Mouse (Mus musculus) neural tube, embryonic 12.5 days (tissue): ENCODE data around the gene Nek11. TPM values are rescaled to one million over a fixed set of nuclear protein-coding genes. Genes with fewer than 3 reads are reported as not detected.
A peak's percentile ranks its signal among the peaks of the same experiment; 100 is the strongest.

Experiments used
- ATAC-seq: fragments of 200-750 bp; cut with Nextera tagmentation; 2 replicates; pipeline ENCODE4 v1.8.0; 2017; ENCODE audit warnings: low read depth, mild to moderate bottlenecking, moderate TSS enrichment, moderate library complexity; ENCODE audit not compliant: low FRiP score
- H3K27ac ChIP-seq: fragments of 300-500 bp; sonication (generic); 2 replicates; pipeline ENCODE4 v1.5.1; 2016
- H3K27me3 ChIP-seq: fragments of 300-500 bp; sonication (generic); replicated peaks from 2 replicates; pipeline ENCODE4 v1.6.1; 2016; ENCODE audit warnings: mild to moderate bottlenecking
- H3K36me3 ChIP-seq: fragments of 300-500 bp; sonication (generic); 2 replicates; pipeline ENCODE4 v1.6.1; 2016; ENCODE audit warnings: mild to moderate bottlenecking
- H3K4me1 ChIP-seq: fragments of 300-500 bp; sonication (generic); 2 replicates; pipeline ENCODE4 v1.6.1; 2016
- H3K4me2 ChIP-seq: fragments of 300-500 bp; sonication (generic); replicated peaks from 2 replicates; pipeline ENCODE4 v1.6.1; 2016; ENCODE audit warnings: mild to moderate bottlenecking
- H3K4me3 ChIP-seq: fragments of 300-500 bp; sonication (generic); 2 replicates; pipeline ENCODE4 v1.5.1; 2016
- H3K9ac ChIP-seq: fragments of 300-500 bp; sonication (generic); 2 replicates; pipeline ENCODE4 v1.6.1; 2016; ENCODE audit warnings: mild to moderate bottlenecking
- H3K9me3 ChIP-seq: fragments of 300-500 bp; sonication (generic); 2 replicates; pipeline ENCODE4 v1.6.1; 2016; ENCODE audit warnings: mild to moderate bottlenecking
- WGBS: fragments of 180-500 bp; shearing (Covaris S2); methylation state at CpG from one replicate; pipeline ENCODE4 v1.1.7; 2016; 5-methylcytosine and 5-hydroxymethylcytosine counted together
- polyA plus RNA-seq: library from polyadenylated mRNA; unstranded; fragments of >200 nt; fragmentation: Nextera tagmentation; extraction: Ambion mirVana; gene quantifications from 2 replicates; pipeline ENCODE4 v1.2.1, GENCODE M21; 2016

Gene Nek11
- polyA plus RNA-seq, result 1.5 and 1.8 TPM in 2 replicates

DNA sequence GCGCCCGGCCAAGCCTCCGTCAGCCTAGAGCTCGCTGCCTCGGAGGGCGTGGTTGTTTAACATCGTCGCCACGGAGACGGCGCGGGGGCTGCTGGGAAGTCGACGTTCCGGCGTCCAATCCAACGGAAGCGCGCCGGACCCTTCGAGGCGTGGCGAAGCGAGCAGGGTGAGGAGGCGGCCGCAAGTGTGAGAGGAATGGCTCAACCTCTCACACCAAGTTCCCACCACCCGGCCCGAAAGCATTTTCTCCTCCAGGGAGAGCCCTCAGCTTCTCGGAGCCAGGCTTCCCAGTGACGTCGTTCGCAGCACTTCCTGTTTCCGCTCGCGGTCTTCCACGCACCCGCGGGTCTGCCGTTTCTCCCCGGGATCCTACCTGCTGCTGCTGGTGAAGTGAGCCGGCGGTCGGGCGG is at the start of gene Nek11, which contains the start of gene Aste1:
TSS of gene Nek11 (minus strand) at position 307 of the 410 bp plus-strand sequence.
TSS of gene Aste1 (plus strand) at position 175 of the 410 bp plus-strand sequence.
- Histone ChIP-seq H3K4me3 (peak within 1 kb of the TSS; percentile 65), H3K4me2 (peak within 1 kb of the TSS; percentile 64), H3K9ac (peak within 1 kb of the TSS; percentile 60), H3K27me3 (no peaks in the 10 kb centered on the region), H3K36me3 (peaks cover 6% of the 10 kb centered on the region), H3K27ac (peak within 1 kb of the TSS; percentile 62), H3K9me3 (no peaks in the 10 kb centered on the region), H3K4me1 (peaks cover 7% of the 10 kb centered on the region)
- ATAC-seq, result peak; percentile 95
- under 1% methylated on average over 44 of the region's 44 CpGs for WGBS

DNA sequence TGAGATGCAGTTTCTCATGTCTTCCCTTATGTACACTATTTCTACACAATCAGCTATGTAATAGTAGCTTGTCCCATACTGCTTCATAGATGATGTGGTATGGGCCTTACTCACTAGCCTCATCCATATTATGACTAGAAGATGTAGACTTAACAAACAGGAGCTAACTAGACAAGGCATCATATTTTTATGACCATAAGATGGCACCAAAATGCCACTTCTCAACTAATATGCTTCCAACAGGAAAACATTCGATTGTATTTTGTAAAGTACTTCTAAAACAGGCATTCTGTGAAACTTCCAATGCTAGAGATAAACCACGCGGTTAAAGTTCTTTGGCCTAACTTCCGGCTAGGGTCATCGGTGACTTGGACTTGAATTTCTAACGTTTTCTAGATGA is 13.2 kb upstream of the Nek11 start:
- Histone ChIP-seq H3K4me1 (no peaks in the 10 kb centered on the region), H3K27me3 (no peaks in the 10 kb centered on the region), H3K27ac (no peak overlapping the region), H3K36me3 (peaks cover 27% of the 10 kb centered on the region; the same call in 1 of the 2 replicates), H3K9me3 (no peaks in the 10 kb centered on the region), H3K4me2 (no peak overlapping the region), H3K9ac (no peak overlapping the region), H3K4me3 (no peak overlapping the region)
- 94% methylated on average over 6 of the region's 6 CpGs for WGBS
- no peak for ATAC-seq

DNA sequence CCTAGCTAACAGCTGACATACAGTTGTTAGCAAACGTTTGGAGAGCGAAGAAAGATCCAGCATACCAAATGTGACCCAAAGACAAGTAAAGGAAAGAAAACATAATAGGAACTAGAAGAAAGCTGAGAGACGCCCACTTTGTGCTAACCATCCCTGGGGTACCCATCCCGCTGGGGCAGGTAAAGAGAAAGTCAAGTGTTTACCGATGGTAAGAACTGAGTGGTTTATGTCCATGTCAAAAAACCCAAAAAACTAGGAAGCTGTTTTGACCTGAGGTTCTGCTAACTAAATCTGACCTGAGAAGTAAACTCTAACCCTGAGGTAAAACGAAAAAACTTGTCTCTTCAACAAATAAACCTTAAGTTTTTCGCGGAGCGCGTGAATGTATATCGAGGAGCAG is 604 bp downstream of the Nek11 start:
- H3K4me3 ChIP-seq, result peak overlapping the region; percentile 65
- ATAC-seq, result no peak

DNA sequence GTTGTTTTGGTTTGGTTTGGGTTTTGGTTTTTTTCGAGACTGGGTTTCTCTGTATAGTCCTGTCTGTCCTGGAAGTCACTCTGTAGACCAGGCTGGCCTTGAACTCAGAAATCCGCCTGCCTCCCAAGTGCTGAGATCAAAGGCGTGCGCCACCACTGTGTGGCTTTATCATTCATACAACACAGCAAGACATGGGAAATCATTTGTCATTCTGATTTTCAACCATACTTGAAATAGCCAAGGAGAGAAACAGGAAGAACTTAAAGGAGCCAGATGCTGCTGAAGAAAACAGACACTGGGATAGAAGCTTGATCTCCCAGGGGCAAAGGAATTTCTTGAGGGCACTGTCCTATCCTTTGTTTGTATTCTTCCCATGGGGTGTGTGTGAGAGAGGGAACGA is 4.7 kb downstream of the Nek11 start:
- no peaks in the 10 kb centered on the region for H3K27me3 ChIP-seq
- H3K27ac ChIP-seq, result no peak overlapping the region
- no peak overlapping the region for H3K4me3 ChIP-seq
- H3K4me1 ChIP-seq, result no peaks in the 10 kb centered on the region
- H3K9me3 ChIP-seq, result no peaks in the 10 kb centered on the region
- WGBS, result 68% methylated on average over 4 of the region's 5 CpGs
- ATAC-seq, result no peak
- no peaks in the 10 kb centered on the region for H3K36me3 ChIP-seq
- H3K9ac ChIP-seq, result no peak overlapping the region
- no peak overlapping the region for H3K4me2 ChIP-seq

More for the DNA sequence above, 604 bp downstream of the Nek11 start:
- H3K36me3 ChIP-seq, result peaks cover 6% of the 10 kb centered on the region
- H3K4me2 ChIP-seq, result peak overlapping the region; percentile 64
- peaks cover 7% of the 10 kb centered on the region for H3K4me1 ChIP-seq
- no peaks in the 10 kb centered on the region for H3K27me3 ChIP-seq
- no peaks in the 10 kb centered on the region for H3K9me3 ChIP-seq
- 15% methylated on average over 11 of the region's 11 CpGs for WGBS
- H3K27ac ChIP-seq, result no peak overlapping the region
- no peak overlapping the region; the same call in 1 of the 2 replicates for H3K9ac ChIP-seq

DNA sequence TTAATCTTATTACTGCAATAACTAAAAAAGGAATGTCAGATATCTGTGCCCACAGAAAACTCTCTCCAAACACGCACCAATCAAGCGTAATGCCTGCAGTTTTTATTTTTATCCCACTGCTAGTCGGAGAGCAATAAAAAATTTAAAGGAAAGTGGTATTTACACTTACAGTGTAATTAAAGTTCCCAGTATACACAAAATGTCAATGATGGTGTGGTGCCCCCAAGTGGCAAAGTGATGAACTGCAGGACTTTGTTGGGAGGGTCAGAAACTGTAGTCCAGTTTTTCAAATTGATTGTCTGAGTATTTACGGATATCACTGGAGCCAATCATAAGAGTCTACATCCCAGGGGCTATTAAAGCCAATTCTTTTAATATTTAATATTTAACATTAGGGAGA is 6.0 kb downstream of the Nek11 start:
- WGBS, result 15% methylated on average over 4 of the region's 4 CpGs
- ATAC-seq, result no peak

DNA sequence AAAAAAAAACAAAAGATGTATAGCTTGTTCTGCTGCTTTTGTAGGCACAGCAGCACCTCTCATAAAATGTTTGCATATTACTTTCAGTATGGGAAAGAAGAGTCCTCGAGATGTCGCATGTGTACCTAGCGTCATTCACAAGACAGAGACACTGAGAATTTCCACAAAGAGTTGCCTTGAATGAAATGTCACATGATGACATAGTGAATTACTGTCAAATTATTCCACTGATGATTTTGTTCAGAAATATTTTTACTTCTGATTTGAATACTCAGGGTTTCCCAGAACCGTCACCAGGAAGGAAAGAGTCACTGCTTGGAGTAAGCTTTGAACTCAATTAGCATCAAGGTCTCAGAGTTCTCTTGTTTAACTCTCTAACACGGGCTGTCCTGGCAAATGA is 7.9 kb downstream of the Nek11 start:
- Histone ChIP-seq H3K4me3 (no peak overlapping the region), H3K9ac (no peak overlapping the region), H3K36me3 (no peaks in the 10 kb centered on the region), H3K4me1 (no peaks in the 10 kb centered on the region), H3K4me2 (no peak overlapping the region), H3K9me3 (no peaks in the 10 kb centered on the region), H3K27me3 (no peaks in the 10 kb centered on the region), H3K27ac (no peak overlapping the region)
- 85% methylated on average over 5 of the region's 5 CpGs for WGBS
- ATAC-seq, result no peak

More for the DNA sequence above, 6.0 kb downstream of the Nek11 start:
- Histone ChIP-seq H3K4me3 (no peak overlapping the region), H3K9ac (no peak overlapping the region), H3K9me3 (no peaks in the 10 kb centered on the region), H3K4me1 (no peaks in the 10 kb centered on the region), H3K36me3 (no peaks in the 10 kb centered on the region), H3K27ac (no peak overlapping the region), H3K27me3 (no peaks in the 10 kb centered on the region), H3K4me2 (no peak overlapping the region)

DNA sequence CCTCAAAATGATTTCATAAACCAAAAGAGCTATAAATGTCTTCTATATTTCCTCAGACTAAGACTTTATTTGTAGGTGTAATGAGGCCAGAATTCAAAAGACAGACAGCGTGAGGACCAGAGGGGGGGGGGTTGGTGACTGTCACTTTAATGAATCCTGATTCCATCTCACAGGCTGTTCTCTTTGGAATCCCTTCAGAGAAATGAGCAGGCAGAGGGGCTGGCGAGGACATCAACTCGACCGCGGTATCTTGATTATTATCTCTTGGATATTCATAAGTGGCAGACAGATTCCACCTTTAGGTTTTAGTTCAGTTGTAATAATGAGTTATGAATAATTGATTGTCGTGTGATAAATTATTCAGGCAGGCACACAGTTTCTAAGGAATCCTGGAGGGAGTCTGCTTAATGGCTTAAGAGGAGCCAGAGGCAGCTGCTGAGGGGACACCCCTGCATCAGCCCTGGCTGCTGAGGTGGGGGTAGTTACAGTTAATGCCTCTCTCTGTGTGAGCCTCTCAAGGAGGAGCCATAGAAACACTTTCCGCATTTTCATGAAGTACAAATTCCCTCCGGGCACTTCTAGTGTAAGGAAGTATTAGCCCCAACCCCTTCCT is 15.7 kb downstream of the Nek11 start:
- Histone ChIP-seq H3K9ac (no peak overlapping the region), H3K4me2 (no peak overlapping the region), H3K4me3 (no peak overlapping the region), H3K36me3 (no peaks in the 10 kb centered on the region), H3K9me3 (no peaks in the 10 kb centered on the region), H3K27me3 (no peaks in the 10 kb centered on the region), H3K27ac (no peak overlapping the region), H3K4me1 (peaks cover 5% of the 10 kb centered on the region)
- peak; percentile 80 for ATAC-seq
- 69% methylated on average over 8 of the region's 8 CpGs for WGBS

DNA sequence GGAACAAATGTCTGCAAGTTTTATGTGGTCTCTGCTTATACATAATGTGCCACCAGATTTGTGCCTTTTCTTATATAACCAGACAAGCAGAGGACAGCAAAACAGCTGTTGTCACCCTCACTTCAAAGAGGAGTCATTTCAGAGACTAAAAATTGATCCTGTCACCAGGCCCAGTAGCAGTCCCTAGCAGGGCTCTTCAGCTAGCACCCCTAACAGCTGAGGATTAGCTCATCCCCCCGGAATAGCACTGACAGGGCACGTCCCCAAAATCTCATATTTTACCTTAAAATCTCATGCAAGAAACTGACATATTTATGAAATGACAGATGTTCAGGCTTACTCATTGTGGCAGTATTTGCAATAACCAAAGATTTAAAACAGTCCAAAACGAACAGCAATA is 17.7 kb downstream of the Nek11 start:
- H3K4me1 ChIP-seq, result peaks cover 5% of the 10 kb centered on the region
- H3K27ac ChIP-seq, result no peak overlapping the region
- no peak overlapping the region for H3K4me3 ChIP-seq
- no peak overlapping the region for H3K4me2 ChIP-seq
- no peaks in the 10 kb centered on the region for H3K9me3 ChIP-seq
- no peak for ATAC-seq
- H3K36me3 ChIP-seq, result no peaks in the 10 kb centered on the region
- no peak overlapping the region for H3K9ac ChIP-seq
- no peaks in the 10 kb centered on the region for H3K27me3 ChIP-seq
- 80% methylated on average over 3 of the region's 3 CpGs for WGBS

DNA sequence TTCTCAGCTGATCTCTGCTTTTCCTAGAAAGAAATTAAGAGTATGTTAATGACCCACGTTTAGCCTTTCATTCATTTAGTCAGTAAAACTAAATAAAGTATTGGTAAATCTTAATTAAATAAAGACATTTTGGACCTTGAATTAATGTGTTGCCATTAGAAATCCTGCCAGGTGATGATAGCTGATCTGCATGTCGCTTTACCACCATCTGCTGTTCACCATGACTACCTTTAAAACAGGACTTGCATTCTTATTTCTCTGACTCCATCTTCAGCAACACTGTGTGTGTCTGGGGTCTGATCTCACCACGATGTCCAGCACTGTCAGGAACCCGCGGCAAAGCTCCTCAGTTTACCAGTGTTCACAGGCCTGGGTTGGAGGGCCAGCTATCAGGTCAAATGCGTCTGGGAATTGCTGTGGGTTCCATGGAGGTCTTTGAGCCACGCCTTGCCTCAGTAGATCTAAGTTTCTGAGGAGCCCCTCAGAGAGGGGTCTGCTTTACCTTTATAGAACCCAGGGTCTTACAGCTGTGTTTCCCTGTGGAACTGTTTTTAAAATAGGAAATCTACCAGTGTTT is 18.3 kb downstream of the Nek11 start:
- no peaks in the 10 kb centered on the region for H3K36me3 ChIP-seq
- no peak overlapping the region for H3K4me3 ChIP-seq
- peaks cover 5% of the 10 kb centered on the region for H3K4me1 ChIP-seq
- no peaks in the 10 kb centered on the region for H3K27me3 ChIP-seq
- H3K9me3 ChIP-seq, result no peaks in the 10 kb centered on the region
- no peak overlapping the region for H3K4me2 ChIP-seq
- no peak overlapping the region for H3K27ac ChIP-seq
- H3K9ac ChIP-seq, result no peak overlapping the region
- no peak for ATAC-seq
- WGBS, result 77% methylated on average over 7 of the region's 7 CpGs

DNA sequence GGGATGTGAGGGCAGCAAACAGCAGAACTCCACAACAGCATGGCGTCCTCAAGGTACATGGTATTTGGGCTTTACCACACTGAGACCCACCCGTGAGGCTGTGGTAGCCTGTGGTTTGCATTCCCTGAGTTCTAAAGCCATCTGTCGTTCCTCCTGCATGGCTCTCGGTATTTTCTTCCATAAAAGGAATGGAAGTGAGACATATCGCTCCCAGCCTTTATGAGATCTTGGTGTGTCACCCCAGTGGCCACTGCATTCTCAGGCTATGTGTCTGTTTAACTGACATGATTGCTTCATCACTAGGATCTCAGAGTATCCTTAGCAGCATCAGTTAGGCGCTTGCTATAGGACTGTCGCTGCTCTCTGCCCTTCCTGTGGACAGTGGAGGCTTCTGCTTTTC is 18.9 kb downstream of the Nek11 start:
- H3K27me3 ChIP-seq, result no peaks in the 10 kb centered on the region
- 75% methylated on average over 7 of the region's 7 CpGs for WGBS
- H3K27ac ChIP-seq, result no peak overlapping the region
- H3K4me1 ChIP-seq, result peaks cover 5% of the 10 kb centered on the region
- no peak overlapping the region for H3K9ac ChIP-seq
- no peaks in the 10 kb centered on the region for H3K9me3 ChIP-seq
- H3K4me2 ChIP-seq, result no peak overlapping the region
- no peaks in the 10 kb centered on the region for H3K36me3 ChIP-seq
- ATAC-seq, result no peak
- no peak overlapping the region for H3K4me3 ChIP-seq

DNA sequence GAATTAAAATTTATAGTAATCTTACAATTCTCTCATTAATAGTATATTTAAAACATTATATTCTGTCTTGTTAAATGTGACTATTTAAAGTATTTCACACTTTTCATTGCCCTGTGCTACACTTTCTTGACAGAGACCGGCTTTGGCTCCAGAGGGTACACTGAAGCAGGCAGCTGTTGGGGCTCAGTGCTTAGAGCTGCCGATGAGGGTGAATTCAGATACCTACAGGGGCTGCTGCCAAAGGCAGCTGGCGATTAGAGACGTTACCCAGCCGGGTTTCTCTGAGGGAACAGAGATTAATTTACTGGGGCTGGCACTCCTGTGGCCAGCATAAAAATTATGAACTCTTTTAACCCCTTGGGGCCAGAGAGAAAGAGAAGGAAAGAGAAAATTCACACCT is 21.0 kb downstream of the Nek11 start:
- no peak overlapping the region for H3K4me2 ChIP-seq

DNA sequence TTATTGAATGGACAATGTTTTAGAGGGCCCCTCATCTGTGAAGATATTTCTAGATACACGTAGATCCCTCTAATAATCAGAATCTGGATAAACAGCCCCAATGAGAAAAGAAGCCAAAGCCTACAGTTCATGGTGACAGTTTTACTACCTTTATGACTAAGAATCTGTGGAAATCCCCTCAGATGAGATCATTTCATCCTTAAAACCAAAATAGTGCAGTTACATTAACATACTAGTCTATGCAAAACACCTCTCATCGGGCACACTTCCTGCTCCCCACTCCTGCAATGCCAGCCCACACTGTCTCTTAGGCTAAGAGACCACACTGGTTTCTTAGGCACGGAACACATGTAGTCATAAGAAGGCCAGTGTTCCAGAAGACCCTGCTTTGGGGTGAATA is 26.7 kb downstream of the Nek11 start:
- no peaks in the 10 kb centered on the region for H3K9me3 ChIP-seq
- no peak overlapping the region for H3K4me3 ChIP-seq
- WGBS, result 89% methylated on average over 3 of the region's 3 CpGs
- ATAC-seq, result no peak
- no peaks in the 10 kb centered on the region for H3K4me1 ChIP-seq
- no peak overlapping the region for H3K9ac ChIP-seq
- H3K27me3 ChIP-seq, result no peaks in the 10 kb centered on the region
- H3K4me2 ChIP-seq, result no peak overlapping the region
- H3K27ac ChIP-seq, result no peak overlapping the region
- H3K36me3 ChIP-seq, result no peaks in the 10 kb centered on the region

More for the DNA sequence above, 21.0 kb downstream of the Nek11 start:
- H3K4me1 ChIP-seq, result no peaks in the 10 kb centered on the region
- no peak for ATAC-seq
- 53% methylated on average over 5 of the region's 5 CpGs for WGBS
- H3K27me3 ChIP-seq, result no peaks in the 10 kb centered on the region
- no peaks in the 10 kb centered on the region for H3K9me3 ChIP-seq
- no peak overlapping the region for H3K9ac ChIP-seq
- H3K36me3 ChIP-seq, result no peaks in the 10 kb centered on the region
- H3K27ac ChIP-seq, result no peak overlapping the region
- H3K4me3 ChIP-seq, result no peak overlapping the region

DNA sequence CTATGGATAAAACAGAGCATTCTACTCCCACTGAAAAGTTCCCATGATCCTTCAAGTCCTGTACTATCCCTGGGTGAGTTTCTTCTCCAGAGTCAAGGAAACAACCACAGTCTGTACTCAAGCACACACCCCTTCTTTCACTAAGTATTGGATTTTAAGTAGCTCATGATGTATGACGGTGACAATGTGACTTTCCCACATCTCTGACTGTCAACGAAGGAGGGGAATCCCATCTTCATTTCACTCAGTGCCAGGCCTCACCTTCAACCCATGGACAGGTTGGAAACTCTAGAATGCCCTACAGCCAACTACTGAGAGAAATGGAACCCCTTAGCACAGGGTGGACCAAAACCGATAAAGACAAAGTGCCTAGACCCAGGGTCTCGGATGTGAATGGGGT is 29.1 kb downstream of the Nek11 start:
- no peak overlapping the region for H3K4me2 ChIP-seq
- no peak for ATAC-seq
- no peaks in the 10 kb centered on the region for H3K9me3 ChIP-seq
- 92% methylated on average over 4 of the region's 4 CpGs for WGBS
- no peak overlapping the region for H3K9ac ChIP-seq
- H3K4me1 ChIP-seq, result no peaks in the 10 kb centered on the region
- H3K36me3 ChIP-seq, result no peaks in the 10 kb centered on the region
- H3K27me3 ChIP-seq, result no peaks in the 10 kb centered on the region
- H3K27ac ChIP-seq, result no peak overlapping the region
- no peak overlapping the region for H3K4me3 ChIP-seq
